Mouse (Mus musculus) myocyte (in vitro differentiated cells): ENCODE results near the gene Iqcf3. TPM values are rescaled to one million over a fixed set of nuclear protein-coding genes. Genes with fewer than 3 reads are reported as not detected.

Experiments
- H3K27me3 ChIP-seq: one replicate; pipeline ENCODE4 v1.6.1; 2011; ENCODE audit not compliant: control insufficient read depth, insufficient read depth, insufficient read length
- H3K36me3 ChIP-seq: one replicate; pipeline ENCODE4 v1.6.1; 2011; ENCODE audit not compliant: control insufficient read depth, insufficient read depth
- H3K4me2 ChIP-seq: one replicate; pipeline ENCODE4 v1.6.1; 2011; ENCODE audit warnings: low read depth, control low read depth
- H3K4me3 ChIP-seq: one replicate; pipeline ENCODE4 v1.5.1; 2011; ENCODE audit warnings: mild to moderate bottlenecking, control low read depth, moderate library complexity
- H3K79me2 ChIP-seq: one replicate; pipeline ENCODE4 v1.6.1; 2011; ENCODE audit not compliant: control insufficient read depth, insufficient read depth
- H3ac ChIP-seq: one replicate; pipeline ENCODE4 v1.6.1; 2011; ENCODE audit not compliant: control insufficient read depth, insufficient read length
- CEBPB ChIP-seq: IDR thresholded peaks from 2 replicates; pipeline ENCODE4 v1.6.1; 2011; ENCODE audit warnings: mild to moderate bottlenecking, moderate library complexity; ENCODE audit not compliant: poor library complexity, insufficient read depth, severe bottlenecking
- E2F4 ChIP-seq: IDR thresholded peaks from one replicate; pipeline ENCODE4 v1.6.1; 2011; ENCODE audit warnings: mild to moderate bottlenecking, control low read depth, moderate library complexity; ENCODE audit not compliant: insufficient read depth
- MAX ChIP-seq: IDR thresholded peaks from one replicate; pipeline ENCODE4 v1.6.1; 2011; ENCODE audit warnings: low read depth, mild to moderate bottlenecking, control low read depth
- MYOD1 ChIP-seq, 3 experiments: IDR thresholded peaks; one replicate each; pipeline ENCODE4 v1.6.1; 2011; ENCODE audit warnings: control low read depth in 2 of 3, low read depth in 2 of 3, mild to moderate bottlenecking in 2 of 3, moderate library complexity in 1 of 3; ENCODE audit not compliant: insufficient read length in 2 of 3, control insufficient read depth in 1 of 3
- MYOG ChIP-seq, 3 experiments: IDR thresholded peaks; one replicate each; pipeline ENCODE4 v1.6.1; 2011; ENCODE audit warnings: control low read depth in 2 of 3, low read depth in 2 of 3, mild to moderate bottlenecking in 2 of 3; ENCODE audit not compliant: insufficient read length in 2 of 3, control insufficient read depth in 1 of 3, insufficient read depth in 1 of 3
- POLR2A ChIP-seq: IDR thresholded peaks from one replicate; pipeline ENCODE4 v1.6.1; 2011; ENCODE audit warnings: low read depth, mild to moderate bottlenecking, control low read depth, moderate library complexity; ENCODE audit not compliant: insufficient read length
- POLR2AphosphoS2 ChIP-seq: IDR thresholded peaks from one replicate; pipeline ENCODE4 v1.6.1; 2011; ENCODE audit warnings: low read depth, control low read depth; ENCODE audit not compliant: insufficient read length
- REST ChIP-seq: IDR thresholded peaks from one replicate; pipeline ENCODE4 v1.6.1; 2011; ENCODE audit warnings: mild to moderate bottlenecking, control low read depth, moderate library complexity; ENCODE audit not compliant: insufficient read depth, insufficient read length
- SRF ChIP-seq: IDR thresholded peaks from one replicate; pipeline ENCODE4 v1.6.1; 2011; ENCODE audit warnings: low read depth; ENCODE audit not compliant: control insufficient read depth, insufficient read length
- TCF12 ChIP-seq: IDR thresholded peaks from one replicate; pipeline ENCODE4 v1.6.1; 2011; ENCODE audit warnings: mild to moderate bottlenecking, control low read depth; ENCODE audit not compliant: poor library complexity, insufficient read depth, severe bottlenecking
- TCF3 ChIP-seq: IDR thresholded peaks from one replicate; pipeline ENCODE4 v1.6.1; 2011; ENCODE audit warnings: low read depth, control low read depth; ENCODE audit not compliant: insufficient read length
- USF1 ChIP-seq: IDR thresholded peaks from one replicate; pipeline ENCODE4 v1.6.1; 2011; ENCODE audit warnings: low read depth, mild to moderate bottlenecking, control low read depth, moderate library complexity
- polyA plus RNA-seq: library from polyadenylated mRNA; unstranded; fragments of >200 nt; fragmentation: generic; extraction: Trizol; gene quantifications from one replicate; pipeline ENCODE4 v1.2.1, GENCODE M21; 2012; ENCODE audit warnings: missing spikeins

Gene Iqcf3
- polyA plus RNA-seq, 1 experiment: not detected

DNA sequence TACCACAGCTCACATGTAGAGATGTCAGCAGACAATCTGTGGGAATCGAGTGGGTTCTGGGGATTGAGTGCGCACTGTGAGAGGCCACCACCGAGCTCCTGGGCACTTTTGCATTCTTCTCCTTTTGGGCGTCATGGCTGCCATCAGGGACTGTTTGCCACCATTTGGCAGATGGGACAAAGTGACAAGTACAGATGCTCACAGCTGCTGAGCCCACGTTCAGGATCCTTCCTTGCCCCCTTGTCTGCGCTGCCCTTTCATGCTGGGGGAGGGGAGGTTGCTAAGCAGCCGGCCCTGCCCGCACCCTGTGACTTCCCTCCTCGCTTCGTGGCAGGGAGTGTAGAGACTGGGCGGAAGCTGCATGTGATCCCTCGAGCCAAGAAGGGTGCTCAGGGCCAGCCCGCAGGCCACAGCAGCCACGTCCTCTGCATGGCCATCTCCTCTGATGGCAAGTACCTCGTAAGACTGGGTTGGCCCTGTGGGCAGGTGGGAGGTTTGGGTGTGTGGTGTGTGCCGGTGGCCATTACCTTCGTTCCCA, 78.8 kb downstream of the Iqcf3 start:
- Histone ChIP-seq H3K4me2 (no peak overlapping the region), H3K27me3 (no peaks in the 10 kb centered on the region), H3K79me2 (peaks cover 3% of the 10 kb centered on the region), H3ac (no peak overlapping the region), H3K4me3 (no peak overlapping the region), H3K36me3 (peaks cover 5% of the 10 kb centered on the region)
- TF ChIP-seq SRF (no peak), TCF12 (no peak), MYOD1 (IDR thresholded peaks at IDR 0.05; ENCODE audit: control insufficient read depth in 1 of 3, insufficient read length in 2 of 3, low read depth in 2 of 3) (no peak), MAX (no peak), USF1 (no peak), REST (no peak), E2F4 (no peak), TCF3 (no peak), MYOG (IDR thresholded peaks at IDR 0.05; ENCODE audit: control insufficient read depth in 1 of 3, insufficient read depth in 1 of 3, insufficient read length in 2 of 3, low read depth in 2 of 3) (no peak), POLR2AphosphoS2 (no peak), CEBPB (no peak), POLR2A (no peak)

- Histone ChIP-seq H3K36me3 (peaks cover 5% of the 10 kb centered on the region), H3ac (no peak overlapping the region), H3K79me2 (peaks cover 3% of the 10 kb centered on the region), H3K27me3 (no peaks in the 10 kb centered on the region), H3K4me3 (no peak overlapping the region), H3K4me2 (no peak overlapping the region)
- no peak for TF ChIP-seq REST
- no peak for TF ChIP-seq USF1
Observed at GRCm38 (mm10) chr9:106481676-106482075, 79.8 kb downstream of the Iqcf3 start.

DNA sequence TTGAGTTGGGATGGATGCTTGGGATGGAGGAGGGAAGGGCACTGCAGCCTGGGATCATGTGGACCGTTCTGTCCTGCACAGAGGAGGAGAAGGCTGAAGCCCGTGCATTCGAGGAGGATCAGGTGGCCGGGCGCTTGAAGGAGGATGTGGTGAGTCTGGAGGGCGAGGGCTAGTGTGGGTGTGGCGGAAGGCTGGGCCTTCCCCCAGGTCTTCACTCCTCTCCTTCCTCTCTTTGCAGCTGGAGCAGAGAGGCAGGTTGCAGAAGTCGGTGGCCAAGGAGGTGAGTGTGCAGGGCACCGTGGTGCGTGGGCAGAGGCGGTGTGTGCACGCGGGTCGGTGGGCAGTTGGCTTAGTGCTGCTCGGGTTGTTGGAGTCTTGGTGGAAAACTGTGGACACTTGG, 80.4 kb downstream of the Iqcf3 start:
- H3K79me2 ChIP-seq: peaks cover 3% of the 10 kb centered on the region
- H3K36me3 ChIP-seq: peaks cover 5% of the 10 kb centered on the region
- no peak overlapping the region for H3K4me2 ChIP-seq
- H3K4me3 ChIP-seq: no peak overlapping the region
- H3ac ChIP-seq: no peak overlapping the region
- TF ChIP-seq POLR2A (no peak), MAX (no peak), POLR2AphosphoS2 (no peak)
- no peaks in the 10 kb centered on the region for H3K27me3 ChIP-seq

DNA sequence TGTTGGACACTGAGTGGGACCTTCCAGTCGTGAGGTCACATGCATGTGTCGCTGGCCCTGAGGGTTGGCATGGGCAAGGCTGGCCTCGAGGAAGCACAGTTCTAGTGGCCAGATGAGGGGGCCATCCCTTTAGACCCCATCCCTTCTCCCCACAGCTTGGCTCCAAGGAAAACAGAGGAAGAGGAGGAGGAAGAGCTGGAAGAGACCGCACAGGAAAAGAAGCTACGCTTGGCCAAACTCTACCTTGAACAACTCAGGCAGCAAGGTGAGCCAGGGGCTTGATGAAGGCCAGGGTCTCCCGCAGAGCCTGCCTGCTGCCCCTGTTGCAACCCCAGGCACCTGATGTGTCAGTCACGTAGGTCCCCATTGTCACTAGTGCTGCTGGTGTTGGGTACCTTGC, 80.9 kb downstream of the Iqcf3 start:
- TF ChIP-seq MAX (no peak), USF1 (no peak), MYOG (IDR thresholded peaks at IDR 0.05; ENCODE audit: control insufficient read depth in 1 of 3, insufficient read depth in 1 of 3, insufficient read length in 2 of 3, low read depth in 2 of 3) (no peak), POLR2AphosphoS2 (no peak), TCF12 (no peak), CEBPB (no peak), SRF (no peak), E2F4 (no peak), TCF3 (no peak), MYOD1 (IDR thresholded peaks at IDR 0.05; ENCODE audit: control insufficient read depth in 1 of 3, insufficient read length in 2 of 3, low read depth in 2 of 3) (no peak), REST (no peak), POLR2A (no peak)
- Histone ChIP-seq H3K4me3 (no peak overlapping the region), H3K36me3 (peaks cover 5% of the 10 kb centered on the region), H3K27me3 (no peaks in the 10 kb centered on the region), H3K79me2 (peaks cover 3% of the 10 kb centered on the region), H3K4me2 (no peak overlapping the region), H3ac (no peak overlapping the region)

DNA sequence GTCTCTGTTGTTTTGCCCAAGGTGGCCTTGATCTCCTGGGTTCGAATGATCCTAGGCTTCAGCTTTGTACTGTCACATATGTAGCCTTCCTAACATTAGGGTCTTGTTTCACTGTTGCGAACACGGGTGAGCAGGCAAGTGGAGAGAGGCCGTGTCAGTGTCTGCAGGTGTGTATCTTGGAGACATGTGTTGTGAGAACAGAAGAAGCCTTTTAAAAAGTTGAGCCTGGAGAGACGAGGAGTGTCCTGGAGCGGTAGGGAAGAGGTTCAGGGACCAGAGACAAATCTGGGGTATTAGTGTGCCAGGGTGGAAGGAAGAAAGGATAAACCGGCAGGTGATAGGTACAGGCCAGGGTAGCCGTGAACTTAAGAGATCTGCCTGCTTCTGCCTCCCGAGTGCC, 83.3 kb downstream of the Iqcf3 start:
- peaks cover 5% of the 10 kb centered on the region for H3K36me3 ChIP-seq
- H3K4me2 ChIP-seq: peak overlapping the region; percentile 84
- no peak for TF ChIP-seq TCF3
- no peak for TF ChIP-seq MAX
- TF ChIP-seq POLR2AphosphoS2: no peak
- TF ChIP-seq USF1: no peak
- no peak for TF ChIP-seq REST
- no peak for TF ChIP-seq TCF12
- no peak for TF ChIP-seq CEBPB
- TF ChIP-seq MYOD1 (IDR thresholded peaks at IDR 0.05; ENCODE audit: control insufficient read depth in 1 of 3, insufficient read length in 2 of 3, low read depth in 2 of 3): no peak
- no peak for TF ChIP-seq POLR2A
- no peak for TF ChIP-seq SRF
- TF ChIP-seq MYOG (IDR thresholded peaks at IDR 0.05; ENCODE audit: control insufficient read depth in 1 of 3, insufficient read depth in 1 of 3, insufficient read length in 2 of 3, low read depth in 2 of 3): no peak
- no peak for TF ChIP-seq E2F4
- H3K79me2 ChIP-seq: peaks cover 8% of the 10 kb centered on the region
- H3K4me3 ChIP-seq: peak overlapping the region; percentile 54
- H3K27me3 ChIP-seq: no peaks in the 10 kb centered on the region
- peak overlapping the region; percentile 36 for H3ac ChIP-seq
